Mouse (Mus musculus) hindbrain, embryonic 12.5 days (tissue): ENCODE data around the gene Max. TPM values are rescaled to one million over a fixed set of nuclear protein-coding genes. Genes with fewer than 3 reads are reported as not detected.

Experiments used
- ATAC-seq: fragments of 200-750 bp; cut with Nextera tagmentation; 2 replicates; pipeline ENCODE4 v1.8.0; 2017; ENCODE audit warnings: moderate TSS enrichment; ENCODE audit not compliant: low FRiP score
- H3K27ac ChIP-seq: fragments of 300-500 bp; sonication (generic); 2 replicates; pipeline ENCODE4 v1.5.1; 2016; ENCODE audit warnings: mild to moderate bottlenecking
- H3K27me3 ChIP-seq: fragments of 300-500 bp; sonication (generic); 2 replicates; pipeline ENCODE4 v1.6.1; 2016; ENCODE audit warnings: mild to moderate bottlenecking
- H3K36me3 ChIP-seq: fragments of 300-500 bp; sonication (generic); 2 replicates; pipeline ENCODE4 v1.6.1; 2016; ENCODE audit warnings: mild to moderate bottlenecking
- H3K4me1 ChIP-seq: fragments of 300-500 bp; sonication (generic); 2 replicates; pipeline ENCODE4 v1.6.1; 2016
- H3K4me2 ChIP-seq: fragments of 300-500 bp; sonication (generic); replicated peaks from 2 replicates; pipeline ENCODE4 v1.6.1; 2016; ENCODE audit warnings: mild to moderate bottlenecking
- H3K4me3 ChIP-seq: fragments of 300-500 bp; sonication (generic); 2 replicates; pipeline ENCODE4 v1.5.1; 2016; ENCODE audit warnings: mild to moderate bottlenecking
- H3K9ac ChIP-seq: fragments of 300-500 bp; sonication (generic); 2 replicates; pipeline ENCODE4 v1.6.1; 2016; ENCODE audit warnings: mild to moderate bottlenecking, moderate library complexity
- H3K9me3 ChIP-seq: fragments of 300-500 bp; sonication (generic); replicated peaks from 2 replicates; pipeline ENCODE4 v1.6.1; 2016; ENCODE audit warnings: mild to moderate bottlenecking
- WGBS: fragments of 180-500 bp; shearing (Covaris S2); methylation state at CpG from one replicate; pipeline ENCODE4 v1.1.7; 2016; 5-methylcytosine and 5-hydroxymethylcytosine counted together
- polyA plus RNA-seq: library from polyadenylated mRNA; unstranded; fragments of >200 nt; fragmentation: Nextera tagmentation; extraction: Ambion mirVana; gene quantifications from 2 replicates; pipeline ENCODE4 v1.2.1, GENCODE M21; 2016

The Max gene
- 14.3 and 17.2 TPM in 2 replicates for polyA plus RNA-seq

- Histone ChIP-seq H3K4me2 (peak within 1 kb of the TSS; percentile 95), H3K36me3 (peaks cover 11% of the 10 kb centered on the region), H3K27ac (peak within 1 kb of the TSS; percentile 50), H3K9ac (peak within 1 kb of the TSS; percentile 84), H3K27me3 (no peaks in the 10 kb centered on the region), H3K4me1 (peaks cover 11% of the 10 kb centered on the region), H3K9me3 (no peaks in the 10 kb centered on the region), H3K4me3 (peak within 1 kb of the TSS; percentile 83)
- ATAC-seq, result peak; percentile 100
- WGBS, result 1% methylated on average over 71 of the region's 73 CpGs
These were observed at the start of gene Max for GRCm38 (mm10) chr12:76961932-76962891. Gene Max (minus strand): TSS chr12:76962201.

- Histone ChIP-seq H3K9ac (no peak overlapping the region), H3K36me3 (no peaks in the 10 kb centered on the region), H3K27ac (no peak overlapping the region), H3K4me1 (no peaks in the 10 kb centered on the region), H3K9me3 (no peaks in the 10 kb centered on the region), H3K4me2 (no peak overlapping the region), H3K4me3 (no peak overlapping the region), H3K27me3 (no peaks in the 10 kb centered on the region)
- WGBS, result 65% methylated on average over 6 of the region's 6 CpGs
- no peak for ATAC-seq
These were observed 49.2 kb upstream of the Max start for GRCm38 (mm10) chr12:77011092-77011720.

GRCm38 (mm10) chr12:77009202-77010030 is 47.4 kb upstream of the Max start:
- Histone ChIP-seq H3K27me3 (no peaks in the 10 kb centered on the region), H3K9ac (no peak overlapping the region), H3K4me2 (no peak overlapping the region), H3K4me1 (no peaks in the 10 kb centered on the region; the same call in 1 of the 2 replicates), H3K27ac (no peak overlapping the region), H3K9me3 (no peaks in the 10 kb centered on the region), H3K36me3 (no peaks in the 10 kb centered on the region), H3K4me3 (no peak overlapping the region)
- ATAC-seq, result no peak
- 67% methylated on average over 20 of the region's 20 CpGs for WGBS

GRCm38 (mm10) chr12:77004893-77005292 is 42.9 kb upstream of the Max start:
- WGBS, result 55% methylated on average over 10 of the region's 10 CpGs
- Histone ChIP-seq H3K27me3 (peaks cover 9% of the 10 kb centered on the region; the same call in 1 of the 2 replicates), H3K27ac (no peak overlapping the region), H3K9ac (no peak overlapping the region), H3K9me3 (no peaks in the 10 kb centered on the region), H3K4me3 (no peak overlapping the region), H3K36me3 (no peaks in the 10 kb centered on the region), H3K4me2 (no peak overlapping the region), H3K4me1 (peaks cover 8% of the 10 kb centered on the region)
- ATAC-seq, result no peak

- Histone ChIP-seq H3K4me2 (no peak overlapping the region), H3K9me3 (no peaks in the 10 kb centered on the region), H3K27ac (no peak overlapping the region), H3K4me3 (no peak overlapping the region), H3K9ac (no peak overlapping the region), H3K36me3 (no peaks in the 10 kb centered on the region), H3K4me1 (peaks cover 8% of the 10 kb centered on the region), H3K27me3 (peaks cover 9% of the 10 kb centered on the region; the same call in 1 of the 2 replicates)
- ATAC-seq, result no peak
- 86% methylated on average over 8 of the region's 8 CpGs for WGBS
These were observed 40.7 kb upstream of the Max start for GRCm38 (mm10) chr12:77002551-77003228.

GRCm38 (mm10) chr12:77001312-77001711 is 39.3 kb upstream of the Max start:
- 73% methylated on average over 1 of the region's 1 CpGs for WGBS
- Histone ChIP-seq H3K4me1 (peaks cover 8% of the 10 kb centered on the region), H3K4me2 (no peak overlapping the region), H3K27me3 (peaks cover 9% of the 10 kb centered on the region; the same call in 1 of the 2 replicates), H3K36me3 (no peaks in the 10 kb centered on the region), H3K9ac (no peak overlapping the region), H3K9me3 (no peaks in the 10 kb centered on the region), H3K4me3 (no peak overlapping the region), H3K27ac (no peak overlapping the region)
- no peak for ATAC-seq

GRCm38 (mm10) chr12:77000705-77001284 is 38.8 kb upstream of the Max start:
- Histone ChIP-seq H3K27me3 (peaks cover 9% of the 10 kb centered on the region; the same call in 1 of the 2 replicates), H3K4me2 (peak overlapping the region; percentile 3; the same call in 1 of the 2 replicates), H3K9ac (no peak overlapping the region), H3K27ac (0 out of 2 replicates have a peak overlapping the region, but pooled peaks have one; percentile 23), H3K4me3 (no peak overlapping the region), H3K4me1 (peaks cover 8% of the 10 kb centered on the region), H3K36me3 (no peaks in the 10 kb centered on the region), H3K9me3 (no peaks in the 10 kb centered on the region)
- ATAC-seq, result peak; percentile 69
- WGBS, result 8% methylated on average over 6 of the region's 6 CpGs

- Histone ChIP-seq H3K4me3 (no peak overlapping the region), H3K4me2 (peak overlapping the region; percentile 3; the same call in 1 of the 2 replicates), H3K36me3 (no peaks in the 10 kb centered on the region), H3K9ac (no peak overlapping the region), H3K9me3 (no peaks in the 10 kb centered on the region), H3K27ac (0 out of 2 replicates have a peak overlapping the region, but pooled peaks have one; percentile 23), H3K27me3 (peaks cover 9% of the 10 kb centered on the region; the same call in 1 of the 2 replicates), H3K4me1 (peaks cover 8% of the 10 kb centered on the region)
- WGBS, result 22% methylated on average over 4 of the region's 4 CpGs
- ATAC-seq, result peak; percentile 88
These were observed 38.2 kb upstream of the Max start for GRCm38 (mm10) chr12:77000096-77000704.

GRCm38 (mm10) chr12:76994766-76995165 is 32.8 kb upstream of the Max start:
- Histone ChIP-seq H3K9ac (no peak overlapping the region), H3K9me3 (no peaks in the 10 kb centered on the region), H3K27ac (no peak overlapping the region), H3K4me3 (no peak overlapping the region), H3K4me2 (no peak overlapping the region), H3K36me3 (no peaks in the 10 kb centered on the region), H3K4me1 (no peaks in the 10 kb centered on the region), H3K27me3 (no peaks in the 10 kb centered on the region)
- ATAC-seq, result no peak
- WGBS, result 92% methylated on average over 5 of the region's 5 CpGs

- Histone ChIP-seq H3K27ac (no peak overlapping the region), H3K4me2 (no peak overlapping the region), H3K27me3 (no peaks in the 10 kb centered on the region), H3K4me1 (no peaks in the 10 kb centered on the region), H3K9ac (no peak overlapping the region), H3K4me3 (no peak overlapping the region), H3K9me3 (no peaks in the 10 kb centered on the region), H3K36me3 (no peaks in the 10 kb centered on the region)
- 93% methylated on average over 16 of the region's 16 CpGs for WGBS
- no peak for ATAC-seq
These were observed 31.0 kb upstream of the Max start for GRCm38 (mm10) chr12:76992891-76993529.
